Mouse (Mus musculus) midbrain, embryonic 15.5 days (tissue): Measurements from ENCODE around the gene Msantd2. TPM values are rescaled to one million over a fixed set of nuclear protein-coding genes. Genes with fewer than 3 reads are reported as not detected.

ENCODE experiments used
- ATAC-seq: fragments of 200-750 bp; cut with Nextera tagmentation; replicated peaks from 2 replicates; pipeline ENCODE4 v1.8.0; 2017; ENCODE audit warnings: moderate TSS enrichment
- H3K27ac ChIP-seq: fragments of 300-500 bp; sonication (generic); 2 replicates; pipeline ENCODE4 v1.5.1; 2015; ENCODE audit warnings: mild to moderate bottlenecking, inconsistent platforms
- H3K27me3 ChIP-seq: fragments of 300-500 bp; sonication (generic); replicated peaks from 2 replicates; pipeline ENCODE4 v1.6.1; 2015; ENCODE audit warnings: inconsistent platforms
- H3K36me3 ChIP-seq: fragments of 300-500 bp; sonication (generic); replicated peaks from 2 replicates; pipeline ENCODE4 v1.6.1; 2015; ENCODE audit warnings: inconsistent platforms
- H3K4me1 ChIP-seq: fragments of 300-500 bp; sonication (generic); 2 replicates; pipeline ENCODE4 v1.6.1; 2015; ENCODE audit warnings: inconsistent platforms
- H3K4me2 ChIP-seq: fragments of 300-500 bp; sonication (generic); 2 replicates; pipeline ENCODE4 v1.6.1; 2015; ENCODE audit warnings: inconsistent platforms, mild to moderate bottlenecking, moderate library complexity
- H3K4me3 ChIP-seq: fragments of 300-500 bp; sonication (generic); 2 replicates; pipeline ENCODE4 v1.5.1; 2015; ENCODE audit warnings: mild to moderate bottlenecking, inconsistent platforms
- H3K9ac ChIP-seq: fragments of 300-500 bp; sonication (generic); 2 replicates; pipeline ENCODE4 v1.6.1; 2015; ENCODE audit warnings: mild to moderate bottlenecking, inconsistent platforms
- H3K9me3 ChIP-seq: fragments of 300-500 bp; sonication (generic); 2 replicates; pipeline ENCODE4 v1.6.1; 2016; ENCODE audit warnings: inconsistent platforms
- WGBS: fragments of 180-500 bp; shearing (Covaris S2); methylation state at CpG from one replicate; pipeline ENCODE4 v1.1.7; 2015; ENCODE audit warnings: mixed read lengths; 5-methylcytosine and 5-hydroxymethylcytosine counted together
- polyA plus RNA-seq: library from polyadenylated mRNA; unstranded; fragments of >200 nt; fragmentation: Nextera tagmentation; extraction: Ambion mirVana; gene quantifications from 2 replicates; pipeline ENCODE4 v1.2.1, GENCODE M21; 2015

Gene Msantd2
- polyA plus RNA-seq, 1 experiment from 2014 or later: 33.8 TPM

- no peak overlapping the region for H3K4me3 ChIP-seq
- peaks cover 8% of the 10 kb centered on the region; the same call in 1 of the 2 replicates for H3K4me1 ChIP-seq
- no peaks in the 10 kb centered on the region for H3K36me3 ChIP-seq
- H3K9ac ChIP-seq: no peak overlapping the region
- H3K27me3 ChIP-seq: no peaks in the 10 kb centered on the region
- 45% methylated on average over 15 of the region's 15 CpGs for WGBS
- H3K27ac ChIP-seq: no peak overlapping the region
- H3K9me3 ChIP-seq: no peaks in the 10 kb centered on the region
- ATAC-seq: peak; percentile 33; the same call in 1 of the 2 replicates
- no peak overlapping the region for H3K4me2 ChIP-seq
These were observed 78.9 kb downstream of the Msantd2 start for GRCm38 (mm10) chr9:37567892-37568604.

GRCm38 (mm10) chr9:37568605-37569214, 79.6 kb downstream of the Msantd2 start:
- ATAC-seq: 0 out of 2 replicates have a peak, but pooled peaks have one; percentile 39
- peaks cover 8% of the 10 kb centered on the region; the same call in 1 of the 2 replicates for H3K4me1 ChIP-seq
- H3K4me2 ChIP-seq: no peak overlapping the region
- 39% methylated on average over 4 of the region's 4 CpGs for WGBS
- no peak overlapping the region for H3K9ac ChIP-seq
- H3K9me3 ChIP-seq: no peaks in the 10 kb centered on the region
- H3K27me3 ChIP-seq: no peaks in the 10 kb centered on the region
- no peak overlapping the region for H3K27ac ChIP-seq
- no peaks in the 10 kb centered on the region for H3K36me3 ChIP-seq
- no peak overlapping the region for H3K4me3 ChIP-seq

- Histone ChIP-seq H3K9ac (no peak overlapping the region), H3K36me3 (no peaks in the 10 kb centered on the region), H3K4me2 (no peak overlapping the region), H3K9me3 (no peaks in the 10 kb centered on the region), H3K4me3 (no peak overlapping the region), H3K27ac (no peak overlapping the region), H3K27me3 (no peaks in the 10 kb centered on the region), H3K4me1 (peaks cover 8% of the 10 kb centered on the region; the same call in 1 of the 2 replicates)
- 97% methylated on average over 2 of the region's 2 CpGs for whole genome bisulfite sequencing
- ATAC-seq: no peak
These were observed 80.2 kb downstream of the Msantd2 start for GRCm38 (mm10) chr9:37569231-37569835.

- peaks cover 15% of the 10 kb centered on the region for H3K4me1 ChIP-seq
- H3K9ac ChIP-seq: no peak overlapping the region
- no peak overlapping the region for H3K4me3 ChIP-seq
- 64% methylated on average over 3 of the region's 3 CpGs for WGBS
- no peak for ATAC-seq
- no peaks in the 10 kb centered on the region for H3K27me3 ChIP-seq
- H3K27ac ChIP-seq: no peak overlapping the region
- no peaks in the 10 kb centered on the region for H3K9me3 ChIP-seq
- H3K4me2 ChIP-seq: no peak overlapping the region
- H3K36me3 ChIP-seq: no peaks in the 10 kb centered on the region
These were observed 83.2 kb downstream of the Msantd2 start for GRCm38 (mm10) chr9:37572204-37572876.

Other genes starting within 250 kb of the Msantd2 start
- 0.81 and 1.6 TPM in 2 replicates for gene Slc37a2, start 233.6 kb upstream of the Msantd2 start, polyA plus RNA-seq
- 7.9 and 8.7 TPM in 2 replicates for gene Ccdc15, start 140.9 kb upstream of the Msantd2 start, polyA plus RNA-seq
- gene Hepacam, start 122.0 kb upstream of the Msantd2 start, polyA plus RNA-seq: 12.3 and 15.1 TPM in 2 replicates
- 5.2 and 6.2 TPM in 2 replicates for gene Robo4, start 87.4 kb upstream of the Msantd2 start, polyA plus RNA-seq
- gene Robo3, start 56.1 kb upstream of the Msantd2 start, polyA plus RNA-seq: 4.8 and 10.0 TPM in 2 replicates
- gene Esam, start 38.8 kb downstream of the Msantd2 start, polyA plus RNA-seq: 47.0 and 49.1 TPM in 2 replicates
- gene Vsig2, start 49.9 kb downstream of the Msantd2 start, polyA plus RNA-seq: 0.46 and 0.59 TPM in 2 replicates
- 5.8 and 6.7 TPM in 2 replicates for gene Nrgn, start 63.6 kb downstream of the Msantd2 start, polyA plus RNA-seq
- 11.5 and 12.0 TPM in 2 replicates for gene Siae, start 66.4 kb downstream of the Msantd2 start, polyA plus RNA-seq
- gene Spa17, start 124.4 kb downstream of the Msantd2 start, polyA plus RNA-seq: 8.5 and 8.6 TPM in 2 replicates
- 83.6 and 92.9 TPM in 2 replicates for gene Tbrg1, start 168.0 kb downstream of the Msantd2 start, polyA plus RNA-seq
- gene Panx3, start 179.9 kb downstream of the Msantd2 start, polyA plus RNA-seq: not detected in 2 replicates
- not detected in 2 replicates for gene Olfr160, start 226.9 kb downstream of the Msantd2 start, polyA plus RNA-seq